Mouse (Mus musculus) gastrocnemius, postnatal 10 days (tissue): Measurements from ENCODE around the gene Itpr2. TPM values are rescaled to one million over a fixed set of nuclear protein-coding genes. Genes with fewer than 3 reads are reported as not detected.

ENCODE experiments used
- DNase-seq: peaks from one replicate; pipeline ENCODE4 v3.0.0; 2021; ENCODE audit warnings: mixed read lengths
- total RNA-seq, 2 experiments: library from RNA; stranded (reverse); gene quantifications; 2 replicates each; pipeline ENCODE4 v1.2.3; 2021

The Itpr2 gene
- total RNA-seq, 2 experiments from 2014 or later, result 9.9 to 13.5 TPM

GRCm38 (mm10) chr6:146504459-146504858 lies 2.4 kb upstream of the Itpr2 start:
- DNase-seq, result no peak

GRCm38 (mm10) chr6:146502856-146503255 lies 833 bp upstream of the Itpr2 start:
- no peak for DNase-seq

- DNase-seq, result peak; percentile 48
Measured at GRCm38 (mm10) chr6:146501316-146501865, 632 bp downstream of the Itpr2 start.

- DNase-seq, result no peak
Measured at GRCm38 (mm10) chr6:146500771-146501170, 1.3 kb downstream of the Itpr2 start.

- no peak for DNase-seq
Measured at GRCm38 (mm10) chr6:146500206-146500605, 1.8 kb downstream of the Itpr2 start.

- DNase-seq, result no peak
Measured at GRCm38 (mm10) chr6:146499566-146499965, 2.5 kb downstream of the Itpr2 start.

- DNase-seq, result no peak
Measured at GRCm38 (mm10) chr6:146498416-146498815, 3.6 kb downstream of the Itpr2 start.

- no peak for DNase-seq
Measured at GRCm38 (mm10) chr6:146497866-146498265, 4.2 kb downstream of the Itpr2 start.

- no peak for DNase-seq
Measured at GRCm38 (mm10) chr6:146497435-146497834, 4.6 kb downstream of the Itpr2 start.

- DNase-seq, result no peak
Measured at GRCm38 (mm10) chr6:146491680-146492079, 10.3 kb downstream of the Itpr2 start.

- DNase-seq, result no peak
Measured at GRCm38 (mm10) chr6:146490416-146490960, 11.5 kb downstream of the Itpr2 start.

GRCm38 (mm10) chr6:146489841-146490240 lies 12.2 kb downstream of the Itpr2 start:
- DNase-seq, result no peak

GRCm38 (mm10) chr6:146488749-146489148 lies 13.3 kb downstream of the Itpr2 start:
- DNase-seq, result no peak

GRCm38 (mm10) chr6:146487079-146487478 lies 14.9 kb downstream of the Itpr2 start:
- DNase-seq, result no peak

GRCm38 (mm10) chr6:146486073-146486472 lies 15.9 kb downstream of the Itpr2 start:
- DNase-seq, result no peak

- DNase-seq, result no peak
Measured at GRCm38 (mm10) chr6:146481441-146481840, 20.6 kb downstream of the Itpr2 start.

GRCm38 (mm10) chr6:146480925-146481324 lies 21.1 kb downstream of the Itpr2 start:
- DNase-seq, result no peak

GRCm38 (mm10) chr6:146478888-146479683 lies 22.9 kb downstream of the Itpr2 start:
- no peak for DNase-seq

- DNase-seq, result no peak
Measured at GRCm38 (mm10) chr6:146476865-146477264, 25.2 kb downstream of the Itpr2 start.

- DNase-seq, result no peak
Measured at GRCm38 (mm10) chr6:146474166-146474565, 27.9 kb downstream of the Itpr2 start.

- peak; percentile 17 for DNase-seq
Measured at GRCm38 (mm10) chr6:146473216-146473955, 28.6 kb downstream of the Itpr2 start.

- no peak for DNase-seq
Measured at GRCm38 (mm10) chr6:146470378-146470777, 31.6 kb downstream of the Itpr2 start.

GRCm38 (mm10) chr6:146469936-146470335 lies 32.1 kb downstream of the Itpr2 start:
- no peak for DNase-seq
